Mouse (Mus musculus) MEL (cell line): ENCODE results near the gene Lpxn.

ENCODE experiments used
- CHD2 ChIP-seq: IDR thresholded peaks from 2 replicates; pipeline ENCODE4 v1.6.1; 2011; ENCODE audit warnings: low read length, improper control_type of control experiment
- CTCF ChIP-seq, 3 experiments: IDR thresholded peaks in 2 of 3; conservative IDR thresholded peaks in 1 of 3; 2 replicates each; pipeline ENCODE4 v1.5.1; 2011 to 2012; ENCODE audit warnings: low read length in 3 of 3, low read depth in 2 of 3, mild to moderate bottlenecking in 2 of 3, improper control_type of control experiment in 1 of 3, inconsistent platforms in 1 of 3, mixed read lengths in 1 of 3, moderate library complexity in 1 of 3; ENCODE audit not compliant: control insufficient read depth in 1 of 3, insufficient read depth in 1 of 3, poor library complexity in 1 of 3, severe bottlenecking in 1 of 3
- E2F4 ChIP-seq: IDR thresholded peaks from 2 replicates; pipeline ENCODE4 v1.6.1; 2011; ENCODE audit warnings: low read depth, low read length, improper control_type of control experiment, borderline replicate concordance
- ELF1 ChIP-seq: IDR thresholded peaks from 2 replicates; pipeline ENCODE4 v1.6.1; 2014; ENCODE audit warnings: low read depth, mild to moderate bottlenecking, inconsistent platforms, low read length, improper control_type of control experiment, moderate library complexity
- JUND ChIP-seq: IDR thresholded peaks from 2 replicates; pipeline ENCODE4 v1.6.1; 2011; ENCODE audit warnings: low read depth, mild to moderate bottlenecking, improper control_type of control experiment, low read length
- KAT2A ChIP-seq: conservative IDR thresholded peaks from 2 replicates; pipeline ENCODE4 v1.6.1; 2012; ENCODE audit warnings: low read depth, low read length, improper control_type of control experiment, inconsistent platforms
- MAZ ChIP-seq: IDR thresholded peaks from 2 replicates; pipeline ENCODE4 v1.6.1; 2012; ENCODE audit warnings: low read depth, mild to moderate bottlenecking, inconsistent platforms, low read length, improper control_type of control experiment
- POLR2A ChIP-seq, 2 experiments: IDR thresholded peaks; 2 replicates each; pipeline ENCODE4 v1.6.1; 2011 to 2012; ENCODE audit warnings: low read length in 2 of 2, mild to moderate bottlenecking in 2 of 2, control low read depth in 1 of 2, improper control_type of control experiment in 1 of 2, low read depth in 1 of 2, moderate library complexity in 1 of 2; ENCODE audit not compliant: control insufficient read depth in 1 of 2, insufficient read depth in 1 of 2, poor library complexity in 1 of 2
- RCOR1 ChIP-seq: IDR thresholded peaks from 2 replicates; pipeline ENCODE4 v1.6.1; 2012; ENCODE audit warnings: low read depth, mild to moderate bottlenecking, inconsistent platforms, low read length, improper control_type of control experiment

- TF ChIP-seq CTCF (IDR thresholded peaks at IDR 0.05 in 2 of 3, conservative IDR thresholded peaks at IDR 0.05 in 1 of 3; ENCODE audit: control insufficient read depth in 1 of 3, insufficient read depth in 1 of 3, low read depth in 2 of 3, low read length in 3 of 3, poor library complexity in 1 of 3, severe bottlenecking in 1 of 3) (no peak), E2F4 (no peak), KAT2A (no peak), RCOR1 (no peak), MAZ (no peak), ELF1 (no peak), JUND (no peak), CHD2 (no peak), POLR2A (IDR thresholded peaks at IDR 0.05; ENCODE audit: control insufficient read depth in 1 of 2, insufficient read depth in 1 of 2, low read depth in 1 of 2, low read length in 2 of 2, poor library complexity in 1 of 2) (no peak)
These were observed 16.8 kb downstream of the Lpxn start for GRCm38 (mm10) chr19:12812644-12813364.
